Mouse (Mus musculus) lung, adult 2 months (tissue): Measurements from ENCODE around the gene Ttc21b.

ENCODE experiments used
- CTCF ChIP-seq: fragments of 200-500 bp; IDR thresholded peaks from 2 replicates; pipeline ENCODE4 v1.5.1; 2011; ENCODE audit warnings: mild to moderate bottlenecking, low read length, control low read depth; ENCODE audit not compliant: insufficient read depth
- POLR2A ChIP-seq: fragments of 200-500 bp; IDR thresholded peaks from 2 replicates; pipeline ENCODE4 v1.6.1; 2011; ENCODE audit warnings: low read depth, mild to moderate bottlenecking, control low read depth, low read length, borderline replicate concordance; ENCODE audit errors: extremely low read depth

- no peak for TF ChIP-seq POLR2A
- TF ChIP-seq CTCF, result no peak
Observed at GRCm38 (mm10) chr2:66142711-66143110, 113.7 kb downstream of the Ttc21b start.
